Mouse (Mus musculus) testis, adult 2 months (tissue): ENCODE data around the gene Atp6v0a4.

Experiments used
- CTCF ChIP-seq: fragments of 200-500 bp; IDR thresholded peaks from 2 replicates; pipeline ENCODE4 v1.5.1; 2012; ENCODE audit warnings: low read depth, mild to moderate bottlenecking, inconsistent platforms, low read length, moderate library complexity; ENCODE audit not compliant: control insufficient read depth, insufficient read depth, insufficient replicate concordance
- POLR2A ChIP-seq: fragments of 200-500 bp; IDR thresholded peaks from 2 replicates; pipeline ENCODE4 v1.6.1; 2012; ENCODE audit warnings: low read depth, mild to moderate bottlenecking, inconsistent platforms, low read length, moderate library complexity; ENCODE audit not compliant: control insufficient read depth

DNA sequence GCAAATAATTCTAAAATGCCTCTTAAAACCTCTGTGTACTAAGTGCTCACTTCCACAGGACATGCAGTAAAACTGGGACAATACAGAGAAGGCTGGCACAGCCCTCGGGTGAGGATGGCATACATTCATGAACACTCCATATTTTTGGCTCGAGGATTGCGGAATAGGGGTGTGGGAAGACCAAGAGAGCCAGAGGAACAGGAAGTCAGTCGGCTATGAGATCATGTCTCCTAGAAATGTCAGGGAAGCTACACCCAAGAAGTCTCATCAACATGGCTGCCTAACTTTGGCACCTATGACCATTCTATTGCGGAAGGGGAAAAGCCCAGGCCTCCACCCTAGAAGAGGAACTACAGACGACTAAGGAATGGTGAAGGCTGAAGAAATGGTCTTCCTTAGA lies 6.0 kb downstream of the Atp6v0a4 start:
- no peak for TF ChIP-seq POLR2A
- TF ChIP-seq CTCF = no peak
